Mouse (Mus musculus): ENCODE data around the gene Emilin1. TPM values are rescaled to one million over a fixed set of nuclear protein-coding genes. Genes with fewer than 3 reads are reported as not detected.

Gene Emilin1
- polyA plus RNA-seq, 1 experiment from 2014 or later = 95.1 TPM

DNA sequence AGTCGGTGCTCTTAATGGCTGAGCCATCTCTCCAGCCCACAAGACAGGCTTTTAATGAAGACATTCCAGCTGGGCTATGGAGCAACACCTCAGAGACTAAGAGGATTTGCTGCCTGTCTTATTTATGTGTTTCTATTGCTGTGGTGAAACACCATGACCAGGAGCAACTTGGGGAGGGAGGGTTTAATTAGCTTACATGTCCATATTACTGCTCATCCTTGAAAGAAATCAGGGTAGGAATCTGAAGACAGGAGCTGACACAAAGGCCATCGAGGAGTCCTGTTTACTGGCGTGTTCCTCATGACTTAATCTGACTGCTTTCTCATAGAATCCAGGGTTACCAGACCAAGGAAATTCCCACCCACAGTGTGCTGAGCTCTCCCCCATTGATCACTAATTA, 50.7 kb downstream of the Emilin1 start:
- Histone ChIP-seq H3K9me3 (ENCODE audit: control insufficient read depth, low read length) (no peaks in the 10 kb centered on the region), H3K9ac (ENCODE audit: low read depth, low read length) (no peak overlapping the region), H3K27ac (ENCODE audit: low read depth, low read length) (no peak overlapping the region), H3K4me1 (replicated peaks; ENCODE audit: control insufficient read depth, insufficient read depth, low read length) (peaks cover 11% of the 10 kb centered on the region), H3K4me3 (ENCODE audit: low read depth, low read length) (no peak overlapping the region), H3K27me3 (replicated peaks; ENCODE audit: control insufficient read depth, insufficient read depth, low read length) (no peaks in the 10 kb centered on the region; the same call in 1 of the 2 replicates), H3K36me3 (ENCODE audit: control insufficient read depth, insufficient read depth, low read length) (no peaks in the 10 kb centered on the region), H3K4me2 (no peak overlapping the region)
- 71% methylated on average over 3 of the region's 3 CpGs for WGBS
- DNase-seq (ENCODE audit: low spot score) (no peak), ATAC-seq (replicated peaks; ENCODE audit: low FRiP score) (no peak)

DNA sequence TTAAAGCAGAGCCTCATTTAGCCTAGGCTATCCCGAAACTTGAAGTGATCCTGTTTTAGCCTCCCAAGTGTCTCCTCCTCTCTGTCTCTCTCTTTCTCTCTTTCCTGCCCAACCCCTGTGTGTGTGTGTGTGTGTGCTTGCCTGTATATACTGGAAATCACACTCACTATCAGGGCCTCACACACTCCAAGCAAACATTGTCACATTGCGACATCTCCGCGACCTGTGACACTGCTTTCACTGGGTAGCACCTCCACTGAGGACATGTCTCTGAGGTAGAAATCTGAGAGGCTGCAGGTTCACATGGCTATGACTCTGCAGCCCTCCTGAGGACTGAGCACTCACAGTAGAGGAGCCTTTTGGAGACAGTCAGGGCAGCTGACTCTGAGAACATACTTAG, 53.0 kb downstream of the Emilin1 start:
- H3K9ac ChIP-seq (ENCODE audit: low read depth, low read length) = no peak overlapping the region
- no peak overlapping the region for H3K4me2 ChIP-seq
- no peak overlapping the region for H3K4me3 ChIP-seq (ENCODE audit: low read depth, low read length)
- H3K9me3 ChIP-seq (ENCODE audit: control insufficient read depth, low read length) = no peaks in the 10 kb centered on the region
- no peak overlapping the region for H3K27ac ChIP-seq (ENCODE audit: low read depth, low read length)
- ATAC-seq (replicated peaks; ENCODE audit: low FRiP score) (peak; percentile 31; the same call in 1 of the 2 replicates), DNase-seq (ENCODE audit: low spot score) (no peak)
- whole genome bisulfite sequencing = 76% methylated on average over 4 of the region's 4 CpGs
- peaks cover 14% of the 10 kb centered on the region; the same call in 1 of the 2 replicates for H3K4me1 ChIP-seq (replicated peaks; ENCODE audit: control insufficient read depth, insufficient read depth, low read length)
- H3K36me3 ChIP-seq (ENCODE audit: control insufficient read depth, insufficient read depth, low read length) = no peaks in the 10 kb centered on the region
- H3K27me3 ChIP-seq (replicated peaks; ENCODE audit: control insufficient read depth, insufficient read depth, low read length) = no peaks in the 10 kb centered on the region; the same call in none of the 2 replicates

DNA sequence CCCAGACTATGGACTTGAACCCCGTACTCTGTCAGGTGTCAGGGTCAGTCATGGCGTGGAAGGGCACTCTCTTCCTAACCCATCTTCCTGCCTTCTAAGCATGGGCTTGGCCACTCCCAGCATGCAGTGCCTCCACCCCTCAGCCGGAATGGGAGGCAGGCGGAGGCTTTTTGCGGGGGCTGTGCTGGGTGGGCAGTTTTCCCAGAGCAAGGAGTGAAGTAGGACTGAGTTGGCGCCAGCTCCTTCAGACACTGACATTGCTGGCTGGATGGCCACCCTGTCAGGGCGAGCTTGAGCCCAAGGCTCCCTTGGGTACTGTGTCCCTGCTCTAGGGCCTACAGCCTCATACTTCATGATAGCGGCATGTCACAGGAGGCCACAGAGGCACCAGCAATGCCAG, 55.2 kb downstream of the Emilin1 start, which contains the start of gene Tcf23:
Gene Tcf23 (plus strand): TSS at position 247 of the 400 bp plus-strand sequence.
- no peaks in the 10 kb centered on the region; the same call in none of the 2 replicates for H3K27me3 ChIP-seq (replicated peaks; ENCODE audit: control insufficient read depth, insufficient read depth, low read length)
- no peak within 1 kb of the TSS for H3K4me2 ChIP-seq
- H3K4me3 ChIP-seq (ENCODE audit: low read depth, low read length) = no peak within 1 kb of the TSS
- no peak within 1 kb of the TSS for H3K27ac ChIP-seq (ENCODE audit: low read depth, low read length)
- DNase-seq (ENCODE audit: low spot score) (no peak), ATAC-seq (replicated peaks; ENCODE audit: low FRiP score) (no peak)
- H3K9me3 ChIP-seq (ENCODE audit: control insufficient read depth, low read length) = no peaks in the 10 kb centered on the region
- 0 out of 2 replicates have a peak, but pooled peaks cover 10% of the 10 kb centered on the region for H3K4me1 ChIP-seq (replicated peaks; ENCODE audit: control insufficient read depth, insufficient read depth, low read length)
- H3K36me3 ChIP-seq (ENCODE audit: control insufficient read depth, insufficient read depth, low read length) = no peaks in the 10 kb centered on the region
- no peak within 1 kb of the TSS for H3K9ac ChIP-seq (ENCODE audit: low read depth, low read length)
- WGBS = 66% methylated on average over 8 of the region's 8 CpGs

DNA sequence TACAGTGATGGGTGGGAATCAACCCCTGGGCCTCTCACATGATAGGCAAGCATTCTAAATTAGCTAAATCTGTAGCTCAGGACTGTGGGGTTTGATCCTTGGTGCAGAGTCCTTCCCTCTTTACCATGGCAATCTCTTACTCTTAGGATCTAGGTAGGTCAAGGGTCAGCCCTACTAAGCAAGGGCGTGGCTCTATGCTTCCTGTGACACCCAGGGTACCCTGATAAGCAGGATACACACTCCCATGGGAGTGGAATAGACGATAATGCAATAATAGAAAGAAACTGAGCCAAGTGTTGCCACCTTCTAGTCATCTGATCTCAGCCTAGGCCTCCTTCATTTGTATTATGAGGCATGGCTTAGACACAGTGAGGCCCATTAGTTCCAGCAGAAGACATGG, 56.2 kb downstream of the Emilin1 start:
- Histone ChIP-seq H3K9me3 (ENCODE audit: control insufficient read depth, low read length) (no peaks in the 10 kb centered on the region), H3K9ac (ENCODE audit: low read depth, low read length) (no peak overlapping the region), H3K4me2 (no peak overlapping the region), H3K4me3 (ENCODE audit: low read depth, low read length) (no peak overlapping the region), H3K36me3 (ENCODE audit: control insufficient read depth, insufficient read depth, low read length) (no peaks in the 10 kb centered on the region), H3K27me3 (replicated peaks; ENCODE audit: control insufficient read depth, insufficient read depth, low read length) (no peaks in the 10 kb centered on the region; the same call in none of the 2 replicates), H3K27ac (ENCODE audit: low read depth, low read length) (no peak overlapping the region), H3K4me1 (replicated peaks; ENCODE audit: control insufficient read depth, insufficient read depth, low read length) (0 out of 2 replicates have a peak, but pooled peaks cover 10% of the 10 kb centered on the region)
- DNase-seq (ENCODE audit: low spot score) = no peak
- peak; percentile 51; the same call in 1 of the 2 replicates for ATAC-seq (replicated peaks; ENCODE audit: low FRiP score)
- WGBS = 58% methylated on average over 2 of the region's 2 CpGs

Other genes starting within 250 kb of the Emilin1 start
- gene Cenpa, start 246.6 kb upstream of the Emilin1 start, polyA plus RNA-seq (2014; fragmentation: Nextera tagmentation; extraction: Ambion mirVana) = 326 and 357 TPM in 2 replicates
- 1.3 and 1.6 TPM in 2 replicates for gene Dpysl5, start 201.8 kb upstream of the Emilin1 start, polyA plus RNA-seq (2014; fragmentation: Nextera tagmentation; extraction: Ambion mirVana)
- gene Mapre3, start 98.8 kb upstream of the Emilin1 start, polyA plus RNA-seq (2014; fragmentation: Nextera tagmentation; extraction: Ambion mirVana) = 7.1 and 7.9 TPM in 2 replicates
- 66.5 and 67.2 TPM in 2 replicates for gene Tmem214, start 45.4 kb upstream of the Emilin1 start, polyA plus RNA-seq (2014; fragmentation: Nextera tagmentation; extraction: Ambion mirVana)
- 12.4 and 14.4 TPM in 2 replicates for gene Agbl5, start 24.7 kb upstream of the Emilin1 start, polyA plus RNA-seq (2014; fragmentation: Nextera tagmentation; extraction: Ambion mirVana)
- gene Ost4, start 5.6 kb upstream of the Emilin1 start, polyA plus RNA-seq (2014; fragmentation: Nextera tagmentation; extraction: Ambion mirVana) = 467 and 501 TPM in 2 replicates
- gene Khk, start 8.0 kb downstream of the Emilin1 start, polyA plus RNA-seq (2014; fragmentation: Nextera tagmentation; extraction: Ambion mirVana) = 58.6 and 60.2 TPM in 2 replicates
- 5.4 and 8.2 TPM in 2 replicates for gene Cgref1, start 32.2 kb downstream of the Emilin1 start, polyA plus RNA-seq (2014; fragmentation: Nextera tagmentation; extraction: Ambion mirVana)
- gene Preb, start 47.0 kb downstream of the Emilin1 start, polyA plus RNA-seq (2014; fragmentation: Nextera tagmentation; extraction: Ambion mirVana) = 111 and 118 TPM in 2 replicates
- 0.04 TPM in 2 replicates for gene Tcf23, start 55.3 kb downstream of the Emilin1 start, polyA plus RNA-seq (2014; fragmentation: Nextera tagmentation; extraction: Ambion mirVana)
- 68.5 and 72.4 TPM in 2 replicates for gene Atraid, start 134.9 kb downstream of the Emilin1 start, polyA plus RNA-seq (2014; fragmentation: Nextera tagmentation; extraction: Ambion mirVana)
- 9.3 and 10.3 TPM in 2 replicates for gene Slc5a6, start 135.5 kb downstream of the Emilin1 start, polyA plus RNA-seq (2014; fragmentation: Nextera tagmentation; extraction: Ambion mirVana)
- 65.0 and 66.0 TPM in 2 replicates for gene Cad, start 141.4 kb downstream of the Emilin1 start, polyA plus RNA-seq (2014; fragmentation: Nextera tagmentation; extraction: Ambion mirVana)
- gene Dnajc5g, start 192.9 kb downstream of the Emilin1 start, polyA plus RNA-seq (2014; fragmentation: Nextera tagmentation; extraction: Ambion mirVana) = not detected in 2 replicates
- gene Slc30a3, start 194.8 kb downstream of the Emilin1 start, polyA plus RNA-seq (2014; fragmentation: Nextera tagmentation; extraction: Ambion mirVana) = 1.1 and 1.4 TPM in 2 replicates
- gene Trim54, start 203.3 kb downstream of the Emilin1 start, polyA plus RNA-seq (2014; fragmentation: Nextera tagmentation; extraction: Ambion mirVana) = 0.43 TPM in 1 of 2 replicates, not detected in the other
- gene Ucn, start 225.4 kb downstream of the Emilin1 start, polyA plus RNA-seq (2014; fragmentation: Nextera tagmentation; extraction: Ambion mirVana) = not detected in 2 replicates
- 40.9 and 50.4 TPM in 2 replicates for gene Mpv17, start 240.8 kb downstream of the Emilin1 start, polyA plus RNA-seq (2014; fragmentation: Nextera tagmentation; extraction: Ambion mirVana)